Mouse (Mus musculus) midbrain, embryonic 13.5 days (tissue): Measurements from ENCODE around the gene Rtn4. TPM values are rescaled to one million over a fixed set of nuclear protein-coding genes. Genes with fewer than 3 reads are reported as not detected.
A peak's percentile ranks its signal among the peaks of the same experiment; 100 is the strongest.
"Not testable (repeated sequence)": the region's sequence is repeated elsewhere in the genome, so short reads cannot be mapped to it uniquely, and the experiment has no call there.

ENCODE experiments used
- ATAC-seq: fragments of 200-750 bp; cut with Nextera tagmentation; 2 replicates; pipeline ENCODE4 v1.8.0; 2017; ENCODE audit warnings: mild to moderate bottlenecking, moderate TSS enrichment, moderate library complexity
- H3K27ac ChIP-seq: fragments of 300-500 bp; sonication (generic); 2 replicates; pipeline ENCODE4 v1.5.1; 2015; ENCODE audit warnings: inconsistent platforms, mild to moderate bottlenecking, moderate library complexity
- H3K27me3 ChIP-seq: fragments of 300-500 bp; sonication (generic); 2 replicates; pipeline ENCODE4 v1.6.1; 2015; ENCODE audit warnings: mild to moderate bottlenecking, inconsistent platforms
- H3K36me3 ChIP-seq: fragments of 300-500 bp; sonication (generic); 2 replicates; pipeline ENCODE4 v1.6.1; 2015; ENCODE audit warnings: mild to moderate bottlenecking, inconsistent platforms
- H3K4me1 ChIP-seq: fragments of 300-500 bp; sonication (generic); replicated peaks from 2 replicates; pipeline ENCODE4 v1.6.1; 2015; ENCODE audit warnings: inconsistent platforms
- H3K4me2 ChIP-seq: fragments of 300-500 bp; sonication (generic); replicated peaks from 2 replicates; pipeline ENCODE4 v1.6.1; 2015; ENCODE audit warnings: moderate library complexity, mild to moderate bottlenecking, inconsistent platforms
- H3K4me3 ChIP-seq: fragments of 300-500 bp; sonication (generic); replicated peaks from 2 replicates; pipeline ENCODE4 v1.5.1; 2015; ENCODE audit warnings: mild to moderate bottlenecking, inconsistent platforms
- H3K9ac ChIP-seq: fragments of 300-500 bp; sonication (generic); replicated peaks from 2 replicates; pipeline ENCODE4 v1.6.1; 2015; ENCODE audit warnings: mild to moderate bottlenecking, inconsistent platforms
- H3K9me3 ChIP-seq: fragments of 300-500 bp; sonication (generic); 2 replicates; pipeline ENCODE4 v1.6.1; 2016; ENCODE audit warnings: mild to moderate bottlenecking, inconsistent platforms
- WGBS: fragments of 180-500 bp; shearing (Covaris S2); methylation state at CpG from one replicate; pipeline ENCODE4 v1.1.7; 2015; 5-methylcytosine and 5-hydroxymethylcytosine counted together
- polyA plus RNA-seq: library from polyadenylated mRNA; unstranded; fragments of >200 nt; fragmentation: Nextera tagmentation; extraction: Ambion mirVana; gene quantifications from 2 replicates; pipeline ENCODE4 v1.2.1, GENCODE M21; 2015

Gene Rtn4
- polyA plus RNA-seq, 1 experiment from 2014 or later = 111 TPM

DNA sequence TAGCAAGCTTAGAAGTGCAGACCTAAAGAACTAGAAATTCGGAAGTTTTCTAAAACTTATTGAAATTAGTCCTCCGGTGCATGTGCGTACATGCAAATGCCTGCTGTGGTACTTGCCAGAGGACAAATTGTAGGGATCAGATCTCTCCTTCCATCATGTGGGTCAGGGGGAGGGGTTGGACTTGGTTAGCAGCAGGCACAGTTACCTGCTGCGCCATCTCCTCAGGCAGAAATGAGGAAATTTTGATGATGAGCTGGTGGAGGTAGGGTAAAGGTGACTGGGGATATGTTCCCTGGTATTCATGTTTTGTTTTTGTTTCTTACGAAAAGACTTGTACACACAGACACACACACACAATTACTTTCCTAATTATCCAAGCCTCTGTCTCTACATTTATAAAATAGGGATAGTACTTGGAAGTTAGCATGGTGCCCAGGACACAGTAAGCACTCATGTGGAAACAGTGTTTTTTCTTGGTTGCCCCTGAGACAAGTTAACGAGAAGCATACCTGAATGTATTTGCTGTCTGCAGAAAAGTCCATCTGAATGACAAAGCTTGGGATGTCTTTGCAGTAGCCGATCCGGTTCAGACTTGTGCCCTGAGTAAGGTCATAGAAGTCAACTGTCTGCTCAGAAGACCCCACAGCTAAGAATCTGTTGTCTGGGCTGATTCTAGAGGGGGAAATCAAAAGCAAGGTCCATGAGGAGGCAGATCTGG is 56.2 kb downstream of the Rtn4 start:
- H3K27me3 ChIP-seq = no peaks in the 10 kb centered on the region
- H3K4me2 ChIP-seq = no peak overlapping the region
- no peak overlapping the region for H3K9ac ChIP-seq
- 90% methylated on average over 8 of the region's 8 CpGs for WGBS
- no peak overlapping the region for H3K27ac ChIP-seq
- ATAC-seq = no peak
- H3K4me1 ChIP-seq = no peaks in the 10 kb centered on the region
- no peaks in the 10 kb centered on the region for H3K9me3 ChIP-seq
- no peak overlapping the region for H3K4me3 ChIP-seq
- peaks cover 37% of the 10 kb centered on the region for H3K36me3 ChIP-seq

DNA sequence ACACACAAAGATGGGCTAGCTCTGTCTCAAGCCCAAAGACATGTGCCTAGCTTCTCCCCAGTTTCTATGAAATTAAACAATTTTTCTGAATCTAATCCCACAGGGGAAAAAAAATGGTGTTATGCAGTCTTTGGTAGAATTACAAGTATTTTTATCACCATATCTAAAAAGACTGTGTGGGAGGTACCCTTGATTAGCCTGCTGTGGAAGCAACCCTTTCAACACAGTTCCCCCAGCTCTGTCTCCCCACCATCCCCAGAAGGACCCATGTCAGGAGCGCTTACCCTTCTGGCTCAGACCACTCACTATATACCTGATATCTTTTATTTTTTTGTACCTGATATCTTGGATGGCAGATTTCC is 56.7 kb downstream of the Rtn4 start:
- Histone ChIP-seq H3K9me3 (no peaks in the 10 kb centered on the region), H3K9ac (no peak overlapping the region), H3K4me2 (no peak overlapping the region), H3K4me1 (no peaks in the 10 kb centered on the region), H3K4me3 (no peak overlapping the region), H3K36me3 (peaks cover 34% of the 10 kb centered on the region), H3K27ac (no peak overlapping the region), H3K27me3 (no peaks in the 10 kb centered on the region)
- 88% methylated on average over 1 of the region's 1 CpGs for WGBS
- ATAC-seq = no peak

DNA sequence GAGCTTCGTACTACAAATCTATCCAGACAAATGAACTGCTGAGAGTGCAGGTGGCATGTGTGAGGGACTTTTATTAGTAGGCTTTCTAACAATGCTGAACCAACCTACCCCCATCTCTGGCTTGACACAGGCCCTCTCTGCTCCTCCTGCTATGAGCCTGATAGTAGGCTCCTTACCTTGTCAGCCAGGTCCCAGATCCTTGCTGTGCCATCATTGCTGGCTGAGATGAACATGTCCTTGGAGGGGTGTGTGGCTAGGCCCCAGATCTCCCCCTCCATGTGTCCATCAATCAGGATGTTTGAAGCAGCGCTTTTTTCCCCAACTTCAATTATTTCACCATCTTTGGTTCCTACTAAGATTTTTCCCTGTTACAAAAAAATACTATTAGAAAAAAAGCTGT is 58.3 kb downstream of the Rtn4 start:
- no peak overlapping the region for H3K9ac ChIP-seq
- no peak overlapping the region for H3K27ac ChIP-seq
- no peak overlapping the region for H3K4me3 ChIP-seq
- H3K4me2 ChIP-seq = no peak overlapping the region
- H3K9me3 ChIP-seq = no peaks in the 10 kb centered on the region
- no peak for ATAC-seq
- H3K4me1 ChIP-seq = no peaks in the 10 kb centered on the region
- peaks cover 24% of the 10 kb centered on the region for H3K36me3 ChIP-seq
- WGBS = 92% methylated on average over 2 of the region's 2 CpGs
- no peaks in the 10 kb centered on the region for H3K27me3 ChIP-seq

DNA sequence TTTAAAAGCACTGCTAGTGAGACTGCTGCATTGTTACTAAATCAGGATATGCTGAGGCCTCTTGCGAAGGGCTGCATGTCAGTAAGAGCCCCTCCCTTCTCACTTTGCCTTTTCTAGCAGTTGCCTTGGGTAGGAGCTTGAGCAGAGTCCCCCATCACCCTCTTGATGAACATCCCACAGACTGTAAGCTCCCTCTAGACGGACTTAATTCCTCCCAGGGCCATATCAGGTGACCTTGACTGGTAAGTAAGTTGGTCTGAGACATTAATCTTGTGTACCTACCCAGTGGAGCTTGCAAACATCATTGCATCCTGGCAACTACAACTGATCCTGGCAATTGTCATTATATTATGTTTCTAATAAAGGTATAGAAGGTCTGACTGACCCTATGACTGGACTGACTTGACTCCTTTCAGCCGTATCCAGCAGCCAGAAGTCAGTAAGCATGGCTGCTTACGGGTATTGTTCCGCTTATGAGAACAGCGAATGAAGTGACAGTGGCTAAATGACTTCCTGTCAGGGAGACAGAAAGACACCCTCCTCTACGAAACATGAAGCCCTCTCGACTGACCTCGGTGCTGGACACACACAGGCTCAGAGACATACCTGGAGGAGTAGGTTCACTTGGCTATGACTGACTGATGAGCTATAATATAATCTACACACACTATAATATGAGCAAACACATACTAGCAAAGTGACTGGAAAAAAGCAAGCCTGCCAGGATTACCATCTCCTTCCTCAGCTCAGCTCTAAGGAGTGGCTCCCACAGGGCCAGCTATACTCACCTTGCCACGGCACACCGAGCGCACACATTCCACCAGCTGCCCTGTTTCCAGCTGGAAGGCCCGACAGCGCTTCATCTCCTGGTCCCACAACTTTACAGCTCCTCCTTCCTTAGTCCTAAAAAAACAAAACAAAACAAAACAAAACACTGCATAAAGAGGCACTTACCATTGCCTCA is 59.2 kb downstream of the Rtn4 start:
- ATAC-seq = no peak; the same call in 1 of the 2 replicates
- no peaks in the 10 kb centered on the region for H3K27me3 ChIP-seq
- no peak overlapping the region for H3K9ac ChIP-seq
- WGBS = 88% methylated on average over 14 of the region's 14 CpGs
- H3K4me2 ChIP-seq = no peak overlapping the region
- H3K9me3 ChIP-seq = no peaks in the 10 kb centered on the region
- no peak overlapping the region for H3K27ac ChIP-seq
- H3K36me3 ChIP-seq = peaks cover 14% of the 10 kb centered on the region
- H3K4me1 ChIP-seq = no peaks in the 10 kb centered on the region
- H3K4me3 ChIP-seq = no peak overlapping the region

DNA sequence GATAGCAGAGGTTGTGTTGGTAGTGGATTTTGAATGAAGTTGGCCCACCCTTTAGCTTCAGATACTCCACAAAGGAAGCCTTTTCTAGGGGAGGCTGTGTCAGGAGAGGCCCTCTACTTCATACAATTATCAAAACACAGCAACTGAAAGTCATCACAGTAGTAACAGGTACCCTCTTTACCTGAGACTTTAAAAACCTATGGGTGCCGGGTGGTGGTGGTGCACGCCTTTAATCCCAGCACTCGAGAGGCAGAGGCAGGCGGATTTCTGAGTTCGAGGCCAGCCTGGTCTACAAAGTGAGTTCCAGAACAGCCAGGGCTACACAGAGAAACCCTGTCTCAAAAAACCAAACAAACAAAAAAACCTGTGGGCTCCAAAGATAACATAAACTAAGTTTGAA is 63.3 kb downstream of the Rtn4 start:
- not testable (repeated sequence) for H3K4me3 ChIP-seq, H3K36me3 ChIP-seq, H3K27me3 ChIP-seq, H3K9ac ChIP-seq, H3K4me2 ChIP-seq, H3K4me1 ChIP-seq, H3K9me3 ChIP-seq, H3K27ac ChIP-seq, ATAC-seq
- WGBS = 97% methylated on average over 5 of the region's 5 CpGs

DNA sequence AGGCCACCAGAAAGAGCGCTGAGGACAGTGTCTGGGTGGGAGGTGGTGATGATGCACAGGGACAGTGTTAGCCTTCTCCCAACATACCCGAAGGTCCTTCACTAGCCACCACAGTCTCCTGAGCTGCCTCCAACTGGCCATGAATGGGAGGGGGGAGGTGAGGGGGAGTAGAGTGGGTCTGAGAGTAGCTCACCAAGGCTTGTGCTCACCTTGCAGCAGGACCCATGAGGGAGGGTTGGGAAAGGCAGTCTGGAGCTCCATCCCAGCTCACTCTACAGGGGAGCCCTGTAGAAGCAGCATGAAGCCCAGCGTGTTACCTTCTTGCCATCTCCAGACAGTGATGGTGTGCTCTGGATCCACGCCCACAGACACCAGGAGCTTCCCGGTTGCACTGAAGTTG is 65.9 kb downstream of the Rtn4 start:
- 87% methylated on average over 5 of the region's 5 CpGs for WGBS
- ATAC-seq = peak; percentile 71

DNA sequence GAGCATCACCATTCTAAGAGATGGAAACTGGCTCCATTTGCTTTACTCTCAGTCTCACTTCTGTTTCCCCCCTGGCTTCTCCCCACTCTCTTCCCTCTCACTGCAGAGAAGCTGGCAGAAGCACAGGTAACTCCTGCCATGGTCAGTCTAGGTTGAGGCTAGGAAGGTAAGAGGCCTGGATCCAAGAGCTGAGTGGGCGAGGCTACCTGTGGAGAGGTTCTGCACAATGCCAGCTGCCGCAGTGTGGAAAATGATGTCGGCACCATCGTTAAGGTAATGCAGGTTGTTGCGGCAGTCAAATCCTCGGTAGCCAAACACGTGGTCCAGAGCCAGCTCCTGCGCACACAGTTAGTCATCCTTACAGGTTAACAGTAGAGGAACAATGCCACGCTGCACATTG is 68.6 kb downstream of the Rtn4 start:
- 96% methylated on average over 9 of the region's 9 CpGs for WGBS
- H3K4me2 ChIP-seq = no peak overlapping the region
- H3K27ac ChIP-seq = no peak overlapping the region

More for the DNA sequence above, 65.9 kb downstream of the Rtn4 start:
- no peak overlapping the region for H3K27ac ChIP-seq
- no peaks in the 10 kb centered on the region for H3K4me1 ChIP-seq
- H3K4me3 ChIP-seq = no peak overlapping the region
- H3K9me3 ChIP-seq = no peaks in the 10 kb centered on the region
- no peak overlapping the region for H3K9ac ChIP-seq
- no peaks in the 10 kb centered on the region for H3K36me3 ChIP-seq
- no peak overlapping the region for H3K4me2 ChIP-seq
- no peaks in the 10 kb centered on the region for H3K27me3 ChIP-seq

DNA sequence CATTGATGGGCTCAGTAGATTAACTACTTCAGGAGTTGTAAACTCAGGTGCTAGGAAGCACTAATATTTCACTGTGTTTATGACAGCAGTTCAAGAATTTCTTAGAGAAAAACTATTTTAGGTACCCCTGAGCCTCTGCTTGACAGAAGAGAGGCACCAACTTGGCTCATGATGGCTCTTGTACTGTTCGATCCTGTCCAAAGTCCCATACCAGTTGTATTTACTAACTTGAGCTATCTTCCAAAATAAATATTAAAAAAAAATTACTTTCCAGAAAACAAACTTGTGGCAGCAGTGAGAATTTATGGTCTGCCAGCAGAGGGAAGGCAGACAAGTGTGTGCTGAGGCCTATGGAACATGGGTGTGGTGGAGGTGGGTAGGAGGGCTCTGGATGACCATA is 70.0 kb downstream of the Rtn4 start:
- 95% methylated on average over 1 of the region's 1 CpGs for WGBS
- Histone ChIP-seq H3K36me3 (no peaks in the 10 kb centered on the region), H3K27ac (no peak overlapping the region)

More for the DNA sequence above, 68.6 kb downstream of the Rtn4 start:
- ATAC-seq = no peak
- H3K4me1 ChIP-seq = 0 out of 2 replicates have a peak, but pooled peaks cover 3% of the 10 kb centered on the region
- H3K4me3 ChIP-seq = no peak overlapping the region
- no peaks in the 10 kb centered on the region for H3K27me3 ChIP-seq
- no peaks in the 10 kb centered on the region for H3K36me3 ChIP-seq
- H3K9me3 ChIP-seq = no peaks in the 10 kb centered on the region
- H3K9ac ChIP-seq = no peak overlapping the region

DNA sequence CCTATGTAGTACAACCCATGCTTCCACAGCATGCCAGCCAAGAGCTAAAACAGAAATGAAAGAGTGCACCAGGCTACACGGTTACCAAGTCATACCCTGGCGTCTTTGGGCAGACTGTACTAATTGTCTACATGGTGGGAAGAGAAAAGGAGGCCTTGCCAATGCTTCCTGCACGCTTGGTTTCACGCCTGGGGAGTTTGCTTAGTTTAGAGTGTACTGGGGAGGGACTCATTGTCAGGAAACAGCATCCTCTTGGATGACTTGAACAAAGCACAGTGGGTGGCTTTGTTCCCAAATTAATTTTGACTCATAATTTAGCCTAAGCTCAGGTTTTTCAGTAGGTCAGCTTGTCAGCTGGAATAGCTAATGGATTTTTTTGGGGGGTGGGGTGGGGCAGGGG is 72.3 kb downstream of the Rtn4 start:
- Histone ChIP-seq H3K4me2 (no peak overlapping the region), H3K9ac (no peak overlapping the region), H3K36me3 (no peaks in the 10 kb centered on the region), H3K27ac (no peak overlapping the region), H3K4me3 (no peak overlapping the region), H3K9me3 (no peaks in the 10 kb centered on the region), H3K4me1 (0 out of 2 replicates have a peak, but pooled peaks cover 3% of the 10 kb centered on the region), H3K27me3 (no peaks in the 10 kb centered on the region)
- ATAC-seq = no peak
- WGBS = 43% methylated on average over 4 of the region's 4 CpGs

More for the DNA sequence above, 70.0 kb downstream of the Rtn4 start:
- H3K9ac ChIP-seq = no peak overlapping the region
- no peaks in the 10 kb centered on the region for H3K27me3 ChIP-seq
- ATAC-seq = no peak
- no peak overlapping the region for H3K4me2 ChIP-seq
- H3K4me1 ChIP-seq = 0 out of 2 replicates have a peak, but pooled peaks cover 3% of the 10 kb centered on the region
- no peak overlapping the region for H3K4me3 ChIP-seq
- H3K9me3 ChIP-seq = no peaks in the 10 kb centered on the region

DNA sequence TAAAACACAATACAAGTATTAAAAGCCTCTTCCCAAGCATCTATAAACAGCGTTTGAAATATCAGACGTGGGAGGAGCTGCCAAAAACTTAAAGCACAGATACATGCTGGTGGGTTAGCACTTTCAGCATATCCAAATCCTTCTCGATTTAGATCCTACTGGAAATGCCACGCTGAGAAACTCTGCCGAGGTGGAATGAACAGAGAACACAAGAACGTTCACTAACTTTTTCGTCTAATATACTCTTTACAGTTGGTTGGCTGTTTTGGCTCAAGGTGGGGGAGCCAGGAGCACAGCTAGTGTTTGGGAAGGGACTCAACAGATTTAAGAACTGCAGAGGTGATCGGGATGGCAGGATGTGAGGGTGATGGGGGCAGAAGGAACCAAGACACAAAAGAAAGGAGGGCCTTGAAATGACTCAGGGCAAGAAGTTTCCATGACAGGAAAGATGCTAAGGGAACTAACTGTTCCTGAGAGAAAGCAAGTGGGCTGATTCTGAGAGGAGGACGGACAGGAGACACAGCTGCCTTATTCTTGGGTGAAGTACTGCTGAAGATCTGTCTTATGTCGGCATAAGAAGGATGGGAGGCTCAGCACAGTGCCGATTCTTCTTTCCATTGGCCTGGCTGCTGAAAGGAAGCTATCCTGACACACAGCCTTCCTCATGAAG is 73.7 kb downstream of the Rtn4 start:
- H3K4me3 ChIP-seq = no peak overlapping the region
- no peak overlapping the region for H3K27ac ChIP-seq
- no peak for ATAC-seq
- no peaks in the 10 kb centered on the region for H3K36me3 ChIP-seq
- WGBS = 86% methylated on average over 11 of the region's 11 CpGs
- no peaks in the 10 kb centered on the region for H3K27me3 ChIP-seq
- H3K9me3 ChIP-seq = no peaks in the 10 kb centered on the region
- H3K4me2 ChIP-seq = no peak overlapping the region
- no peak overlapping the region for H3K9ac ChIP-seq
- H3K4me1 ChIP-seq = 0 out of 2 replicates have a peak, but pooled peaks cover 3% of the 10 kb centered on the region

DNA sequence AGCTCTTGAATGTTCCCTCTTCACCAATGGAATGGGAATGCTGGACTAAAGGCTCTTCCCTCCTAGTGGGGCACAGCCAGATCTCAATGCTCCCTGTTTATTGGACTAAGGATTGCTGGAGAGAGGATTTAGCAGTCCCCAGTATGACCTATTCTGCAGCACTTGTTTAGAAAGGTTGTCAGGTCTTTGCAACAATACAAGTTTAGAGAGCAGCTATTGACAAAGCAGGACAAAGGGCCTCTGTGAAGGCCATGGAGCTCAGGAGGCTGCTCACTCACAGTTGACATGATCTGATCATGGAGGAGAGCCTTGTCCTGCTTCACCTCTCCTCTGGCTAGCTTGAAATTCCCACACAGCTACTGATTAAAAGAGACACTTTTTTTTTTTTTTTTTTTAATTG is 75.8 kb downstream of the Rtn4 start:
- H3K4me1 ChIP-seq = 0 out of 2 replicates have a peak, but pooled peaks cover 3% of the 10 kb centered on the region
- no peak overlapping the region for H3K9ac ChIP-seq
- no peaks in the 10 kb centered on the region for H3K27me3 ChIP-seq
- H3K4me3 ChIP-seq = no peak overlapping the region
- no peak overlapping the region for H3K4me2 ChIP-seq
- no peaks in the 10 kb centered on the region for H3K9me3 ChIP-seq
- no peak overlapping the region for H3K27ac ChIP-seq
- H3K36me3 ChIP-seq = no peaks in the 10 kb centered on the region
- ATAC-seq = no peak
